Mouse (Mus musculus): ENCODE measurements around the gene Tmigd3. TPM values are rescaled to one million over a fixed set of nuclear protein-coding genes. Genes with fewer than 3 reads are reported as not detected.

Tmigd3 gene
- polyA plus RNA-seq, 1 experiment from 2014 or later = 0.44 TPM

DNA sequence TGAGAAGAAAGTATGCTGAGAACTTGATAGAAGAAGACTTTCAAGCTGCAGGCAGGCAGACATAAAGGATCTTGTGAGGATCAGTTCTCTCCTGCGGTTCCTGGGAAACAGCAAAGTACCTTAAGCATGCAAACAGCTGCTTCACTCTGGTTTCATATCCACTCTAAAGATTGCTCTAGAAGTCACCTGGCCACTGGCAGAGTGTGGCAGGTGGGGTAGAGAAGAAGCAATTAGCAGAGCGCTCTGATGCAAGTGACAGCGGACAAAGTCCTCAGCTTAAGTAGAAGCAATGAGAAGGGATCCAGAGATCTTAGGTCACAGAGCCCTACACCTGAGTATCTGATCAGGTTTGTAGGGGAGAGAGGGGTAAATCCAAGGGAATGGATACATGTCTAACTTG, 39.1 kb upstream of the Tmigd3 start:
- Histone ChIP-seq H3K4me3 (ENCODE audit: low read depth, low read length) (no peak overlapping the region), H3K9me3 (ENCODE audit: control insufficient read depth) (no peaks in the 10 kb centered on the region), H3K27ac (ENCODE audit: low read depth, low read length) (no peak overlapping the region), H3K9ac (ENCODE audit: low read depth, low read length) (no peak overlapping the region), H3K4me1 (replicated peaks; ENCODE audit: control insufficient read depth, insufficient read depth, low read length) (no peaks in the 10 kb centered on the region), H3K27me3 (replicated peaks; ENCODE audit: control insufficient read depth, insufficient read depth, low read length) (no peaks in the 10 kb centered on the region), H3K36me3 (ENCODE audit: control insufficient read depth, insufficient read depth) (no peaks in the 10 kb centered on the region), H3K4me2 (replicated peaks; ENCODE audit: low read depth) (no peak overlapping the region)
- peak; percentile 49; the same call in 1 of the 2 replicates for ATAC-seq
- WGBS = 60% methylated on average over 3 of the region's 3 CpGs
- no peak for TF ChIP-seq CTCF (IDR thresholded peaks at IDR 0.05; ENCODE audit: low read depth)

- no peaks in the 10 kb centered on the region for H3K4me1 ChIP-seq (replicated peaks; ENCODE audit: control insufficient read depth, insufficient read depth, low read length)
- no peak overlapping the region for H3K27ac ChIP-seq (ENCODE audit: low read depth, low read length)
- no peak overlapping the region for H3K4me3 ChIP-seq (ENCODE audit: low read depth, low read length)
- no peak for ATAC-seq
- H3K4me2 ChIP-seq (replicated peaks; ENCODE audit: low read depth) = no peak overlapping the region
- no peak for TF ChIP-seq CTCF (IDR thresholded peaks at IDR 0.05; ENCODE audit: low read depth)
- no peaks in the 10 kb centered on the region for H3K9me3 ChIP-seq (ENCODE audit: control insufficient read depth)
- H3K9ac ChIP-seq (ENCODE audit: low read depth, low read length) = no peak overlapping the region
- no peaks in the 10 kb centered on the region for H3K27me3 ChIP-seq (replicated peaks; ENCODE audit: control insufficient read depth, insufficient read depth, low read length)
- H3K36me3 ChIP-seq (ENCODE audit: control insufficient read depth, insufficient read depth) = no peaks in the 10 kb centered on the region
- 76% methylated on average over 3 of the region's 3 CpGs for WGBS
Measured at GRCm38 (mm10) chr3:105835875-105836274, 34.8 kb upstream of the Tmigd3 start.

DNA sequence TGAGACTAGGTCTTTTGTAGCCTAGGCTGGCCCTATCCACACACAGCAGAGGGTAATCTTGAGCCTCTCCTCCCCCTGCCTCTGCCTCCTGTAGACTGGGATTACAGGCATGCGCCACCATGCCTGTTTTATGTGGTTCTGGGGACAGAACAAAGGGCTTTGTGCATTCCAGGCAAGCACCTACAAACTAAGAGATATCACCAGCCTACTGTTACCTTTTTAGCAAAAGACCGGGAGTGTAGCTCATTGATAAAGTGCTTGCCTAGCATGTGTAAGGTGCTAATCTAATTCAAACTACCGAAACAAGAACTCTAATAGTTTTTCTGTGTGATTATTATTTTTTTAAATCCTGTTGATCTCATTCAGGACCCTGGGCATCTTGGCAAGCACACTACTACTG, 33.8 kb upstream of the Tmigd3 start:
- no peak for TF ChIP-seq CTCF (IDR thresholded peaks at IDR 0.05; ENCODE audit: low read depth)
- Histone ChIP-seq H3K9me3 (ENCODE audit: control insufficient read depth) (no peaks in the 10 kb centered on the region), H3K4me2 (replicated peaks; ENCODE audit: low read depth) (no peak overlapping the region), H3K9ac (ENCODE audit: low read depth, low read length) (no peak overlapping the region), H3K4me1 (replicated peaks; ENCODE audit: control insufficient read depth, insufficient read depth, low read length) (no peaks in the 10 kb centered on the region), H3K4me3 (ENCODE audit: low read depth, low read length) (no peak overlapping the region), H3K27me3 (replicated peaks; ENCODE audit: control insufficient read depth, insufficient read depth, low read length) (no peaks in the 10 kb centered on the region), H3K36me3 (ENCODE audit: control insufficient read depth, insufficient read depth) (no peaks in the 10 kb centered on the region), H3K27ac (ENCODE audit: low read depth, low read length) (no peak overlapping the region)
- no peak for ATAC-seq
- 85% methylated on average over 3 of the region's 3 CpGs for WGBS

DNA sequence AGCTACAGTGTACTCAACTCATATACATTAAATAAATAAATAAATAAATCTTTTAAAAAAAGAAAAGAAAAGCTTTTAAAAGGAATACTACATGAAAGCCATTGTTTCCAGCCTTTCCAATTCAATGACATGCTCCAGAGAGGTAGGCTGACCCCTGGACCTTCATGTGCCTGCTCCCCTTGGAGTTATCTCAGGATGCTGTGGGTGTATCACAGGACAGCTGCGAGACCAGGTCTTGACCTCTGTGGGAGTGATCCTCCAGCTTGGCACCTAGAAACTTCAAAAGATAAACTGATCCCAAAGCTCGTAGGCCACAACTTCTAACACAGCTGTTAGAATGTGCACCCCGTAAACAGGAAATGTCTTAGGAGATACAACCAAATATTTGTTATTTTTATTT, 32.0 kb upstream of the Tmigd3 start:
- Histone ChIP-seq H3K27me3 (replicated peaks; ENCODE audit: control insufficient read depth, insufficient read depth, low read length) (no peaks in the 10 kb centered on the region), H3K9me3 (ENCODE audit: control insufficient read depth) (no peaks in the 10 kb centered on the region), H3K9ac (ENCODE audit: low read depth, low read length) (no peak overlapping the region), H3K27ac (ENCODE audit: low read depth, low read length) (no peak overlapping the region), H3K4me1 (replicated peaks; ENCODE audit: control insufficient read depth, insufficient read depth, low read length) (no peaks in the 10 kb centered on the region), H3K4me3 (ENCODE audit: low read depth, low read length) (no peak overlapping the region), H3K4me2 (replicated peaks; ENCODE audit: low read depth) (no peak overlapping the region), H3K36me3 (ENCODE audit: control insufficient read depth, insufficient read depth) (no peaks in the 10 kb centered on the region)
- ATAC-seq = no peak
- no peak for TF ChIP-seq CTCF (IDR thresholded peaks at IDR 0.05; ENCODE audit: low read depth)
- 58% methylated on average over 3 of the region's 3 CpGs for WGBS

DNA sequence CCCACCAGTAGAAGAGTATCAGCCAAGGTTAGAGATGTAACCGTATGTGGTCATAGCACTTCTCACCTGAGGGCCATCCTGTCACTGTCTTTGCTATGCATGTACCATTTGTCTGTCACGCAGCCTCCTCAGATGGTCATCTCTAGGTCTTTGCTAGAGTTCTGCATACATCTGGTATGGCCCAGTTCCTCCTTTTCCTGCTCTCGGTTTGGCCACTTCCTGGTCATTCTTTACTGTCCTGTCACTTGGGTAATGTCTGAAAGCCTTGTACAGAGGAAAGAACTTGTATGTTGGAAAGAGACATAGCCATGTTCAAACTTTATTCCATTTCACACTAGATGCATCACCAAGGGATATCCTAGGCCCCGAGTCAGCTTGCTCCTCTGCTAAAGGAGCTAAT, 30.9 kb upstream of the Tmigd3 start:
- no peaks in the 10 kb centered on the region for H3K9me3 ChIP-seq (ENCODE audit: control insufficient read depth)
- no peak for ATAC-seq
- no peaks in the 10 kb centered on the region for H3K27me3 ChIP-seq (replicated peaks; ENCODE audit: control insufficient read depth, insufficient read depth, low read length)
- H3K36me3 ChIP-seq (ENCODE audit: control insufficient read depth, insufficient read depth) = no peaks in the 10 kb centered on the region
- no peak overlapping the region for H3K4me2 ChIP-seq (replicated peaks; ENCODE audit: low read depth)
- H3K4me1 ChIP-seq (replicated peaks; ENCODE audit: control insufficient read depth, insufficient read depth, low read length) = no peaks in the 10 kb centered on the region
- no peak overlapping the region for H3K4me3 ChIP-seq (ENCODE audit: low read depth, low read length)
- no peak for TF ChIP-seq CTCF (IDR thresholded peaks at IDR 0.05; ENCODE audit: low read depth)
- no peak overlapping the region for H3K9ac ChIP-seq (ENCODE audit: low read depth, low read length)
- H3K27ac ChIP-seq (ENCODE audit: low read depth, low read length) = no peak overlapping the region
- WGBS = 88% methylated on average over 4 of the region's 4 CpGs

GRCm38 (mm10) chr3:105846294-105847069, 24.2 kb upstream of the Tmigd3 start:
- H3K36me3 ChIP-seq (ENCODE audit: control insufficient read depth, insufficient read depth) = no peaks in the 10 kb centered on the region
- H3K4me3 ChIP-seq (ENCODE audit: low read depth, low read length) = no peak overlapping the region
- 21% methylated on average over 7 of the region's 7 CpGs for WGBS
- no peaks in the 10 kb centered on the region for H3K27me3 ChIP-seq (replicated peaks; ENCODE audit: control insufficient read depth, insufficient read depth, low read length)
- H3K4me2 ChIP-seq (replicated peaks; ENCODE audit: low read depth) = no peak overlapping the region
- H3K4me1 ChIP-seq (replicated peaks; ENCODE audit: control insufficient read depth, insufficient read depth, low read length) = no peaks in the 10 kb centered on the region
- TF ChIP-seq CTCF (IDR thresholded peaks at IDR 0.05; ENCODE audit: low read depth) = no peak
- H3K9ac ChIP-seq (ENCODE audit: low read depth, low read length) = no peak overlapping the region
- no peaks in the 10 kb centered on the region for H3K9me3 ChIP-seq (ENCODE audit: control insufficient read depth)
- peak; percentile 76 for ATAC-seq
- H3K27ac ChIP-seq (ENCODE audit: low read depth, low read length) = no peak overlapping the region
